Mouse (Mus musculus): ENCODE results near the gene Abca9.

Abca9 gene

DNA sequence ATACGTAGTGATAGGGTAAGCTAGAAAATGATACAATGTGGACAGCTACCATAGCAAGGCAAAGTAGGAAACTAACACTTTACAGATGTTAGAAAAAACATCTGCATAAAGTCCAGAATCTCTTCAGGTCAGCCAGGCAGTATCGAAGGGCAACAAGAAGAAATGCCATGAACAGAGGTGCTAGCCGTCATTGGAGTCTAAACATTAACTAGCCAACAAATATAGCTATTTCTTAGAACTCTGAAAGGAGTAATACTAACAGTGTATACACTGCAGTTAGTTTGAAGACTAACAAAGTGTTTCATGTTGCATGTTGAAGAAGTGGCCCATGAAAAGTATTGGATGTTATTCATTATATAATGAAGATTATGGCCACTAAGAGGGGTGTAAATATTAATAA lies 95.8 kb downstream of the Abca9 start:
- DNase-seq (ENCODE audit: low read depth, low spot score): no peak

DNA sequence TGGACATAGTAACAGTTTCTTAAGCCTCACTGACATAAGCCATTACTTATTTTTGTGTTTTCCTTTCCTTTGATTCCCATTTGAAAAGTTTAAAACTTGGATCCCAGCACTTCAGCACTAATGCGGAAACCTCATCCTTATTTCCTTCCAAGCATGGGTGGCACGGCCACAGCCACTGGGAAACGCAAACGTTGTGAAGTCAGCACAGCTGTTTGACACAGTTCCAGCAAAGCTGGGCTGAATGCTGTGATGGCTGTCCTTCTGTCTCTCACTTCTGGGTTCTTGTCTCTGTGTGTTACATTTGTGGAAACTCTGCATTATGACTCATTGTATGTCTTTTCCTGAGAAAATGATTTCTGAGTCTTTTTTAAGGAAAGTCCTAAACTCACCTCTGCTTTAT lies 107.0 kb downstream of the Abca9 start:
- no peak for DNase-seq (ENCODE audit: low read depth, low spot score)

GRCm38 (mm10) chr11:110060127-110060526 lies 107.9 kb downstream of the Abca9 start:
- DNase-seq (ENCODE audit: low read depth, low spot score): no peak

GRCm38 (mm10) chr11:110053681-110054080 lies 114.3 kb downstream of the Abca9 start:
- no peak for DNase-seq (ENCODE audit: low read depth, low spot score)
